Mouse (Mus musculus) heart, embryonic 10.5 days (tissue): ENCODE data around the gene Acsbg1. TPM values are rescaled to one million over a fixed set of nuclear protein-coding genes. Genes with fewer than 3 reads are reported as not detected.

Experiments
- microRNA-seq: library from miRNA; unstranded; fragments of <30 nt; microRNA quantifications from one replicate; pipeline ENCODE4, GENCODE M21; 2017
- polyA plus RNA-seq: library from polyadenylated mRNA; unstranded; fragments of >200 nt; fragmentation: Nextera tagmentation; extraction: Ambion mirVana; gene quantifications from 2 replicates; pipeline ENCODE4 v1.2.1, GENCODE M21; 2016

Acsbg1 gene
- polyA plus RNA-seq, 1 experiment from 2014 or later: 0.48 TPM

Small RNA genes within 50 kb of the gene (microRNA-seq; reads per million reads assigned to microRNA genes)
- gene Mir5710: not detected

Other genes starting within 250 kb of the Acsbg1 start
- 6.4 TPM in 2 replicates for gene Dmxl2, start 160.2 kb downstream of the Acsbg1 start, polyA plus RNA-seq
- not detected in 2 replicates for gene Sh2d7, start 122.9 kb downstream of the Acsbg1 start, polyA plus RNA-seq
- 2.9 and 5.5 TPM in 2 replicates for gene Cib2, start 101.7 kb downstream of the Acsbg1 start, polyA plus RNA-seq
- 348 and 488 TPM in 2 replicates for gene Idh3a, start 75.5 kb downstream of the Acsbg1 start, polyA plus RNA-seq
- gene Dnaja4, start 37.0 kb upstream of the Acsbg1 start, polyA plus RNA-seq: 9.7 and 16.3 TPM in 2 replicates
- 130 and 151 TPM in 2 replicates for gene Wdr61, start 72.6 kb upstream of the Acsbg1 start, polyA plus RNA-seq
- gene Crabp1, start 102.9 kb upstream of the Acsbg1 start, polyA plus RNA-seq: 63.7 and 204 TPM in 2 replicates
- gene Ireb2, start 201.9 kb upstream of the Acsbg1 start, polyA plus RNA-seq: 31.0 and 31.2 TPM in 2 replicates